Mouse (Mus musculus) lung, postnatal 36 days (tissue): Measurements from ENCODE around the gene Ppp5c.

Experiments used
- DNase-seq: peaks from one replicate; pipeline ENCODE4 v3.0.0; 2022; ENCODE audit warnings: mixed read lengths

Ppp5c gene

DNA sequence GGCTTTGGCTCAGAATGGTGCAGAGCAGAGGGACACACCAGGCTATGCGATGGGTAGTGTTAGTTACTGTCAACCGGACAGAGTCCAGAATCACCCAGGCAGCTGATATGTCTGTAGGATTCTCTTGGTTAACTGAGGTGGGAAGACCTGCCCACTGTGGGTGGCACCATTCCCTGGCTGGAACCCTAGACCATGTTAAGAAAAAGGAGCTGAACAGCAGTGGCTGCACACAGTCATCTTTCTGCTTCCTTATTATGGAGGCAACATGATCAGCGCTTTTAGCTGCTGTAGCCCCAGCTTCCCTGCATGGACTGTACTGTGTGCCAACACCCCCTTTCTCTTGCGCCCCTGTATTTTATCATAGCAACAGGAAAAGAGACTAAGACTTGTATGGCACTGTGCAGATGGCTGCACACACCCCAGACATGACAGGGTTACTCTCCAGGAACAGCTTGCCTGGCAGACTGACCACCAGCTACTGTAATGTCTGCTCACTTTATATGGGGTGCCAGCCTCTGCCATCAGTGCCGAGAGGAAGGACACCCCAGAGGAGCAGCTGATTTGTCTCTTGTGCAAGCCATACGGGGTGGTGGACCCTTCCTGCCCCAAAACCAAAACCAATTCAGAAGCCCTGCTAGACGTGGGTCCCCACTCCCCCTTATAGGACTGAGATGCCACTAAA, 15.7 kb downstream of the Ppp5c start:
- DNase-seq = no peak

DNA sequence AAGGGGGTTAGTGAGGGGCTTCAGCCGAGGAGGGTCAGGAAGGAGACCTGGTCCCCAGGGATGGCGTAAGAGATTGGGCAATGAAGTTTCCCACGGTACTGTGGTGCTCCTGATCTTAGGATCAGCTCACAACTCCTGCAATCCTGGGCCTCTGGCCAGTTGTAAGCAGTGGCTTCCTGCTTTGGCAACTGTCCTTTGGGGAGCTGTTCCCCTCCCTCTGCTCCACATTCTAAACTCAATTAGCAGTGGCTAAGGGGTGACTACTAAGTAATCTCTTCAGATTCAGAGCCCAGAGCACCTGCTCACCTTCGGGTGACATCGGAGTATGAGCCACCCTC, 17.7 kb downstream of the Ppp5c start:
- DNase-seq = peak; percentile 38

DNA sequence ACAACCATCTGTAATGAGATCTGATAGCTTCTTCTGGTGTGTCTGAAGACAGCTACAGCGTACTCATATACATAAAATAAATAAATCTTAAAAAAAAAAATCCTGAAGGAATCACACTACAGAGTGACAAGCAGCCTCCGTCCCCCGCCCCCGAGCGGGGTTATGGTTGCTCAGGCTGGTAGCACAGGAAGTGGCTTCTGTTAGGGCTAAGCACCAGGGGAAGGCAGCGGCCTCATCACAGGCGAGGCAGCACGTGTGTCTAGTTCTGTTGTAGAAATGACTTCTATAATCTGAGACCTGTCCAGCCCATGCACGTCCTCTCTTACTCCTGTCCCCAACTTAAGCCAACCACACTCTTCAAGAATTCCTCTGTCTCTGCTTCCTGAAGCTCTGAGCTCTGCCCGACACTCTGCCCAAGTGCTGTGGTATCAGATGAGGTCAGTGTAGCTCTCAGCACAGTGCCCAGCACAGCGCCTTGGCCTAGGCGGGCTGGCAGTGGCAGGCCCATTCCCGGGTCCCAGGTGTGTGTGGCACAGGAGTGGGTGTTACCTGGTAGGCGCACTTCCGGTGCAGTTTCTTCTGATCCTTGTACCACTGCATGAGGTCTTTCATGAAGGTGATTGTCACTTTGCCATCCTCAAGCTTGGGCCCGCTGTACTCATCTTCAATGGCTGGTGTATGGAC, 18.3 kb downstream of the Ppp5c start:
- no peak for DNase-seq

DNA sequence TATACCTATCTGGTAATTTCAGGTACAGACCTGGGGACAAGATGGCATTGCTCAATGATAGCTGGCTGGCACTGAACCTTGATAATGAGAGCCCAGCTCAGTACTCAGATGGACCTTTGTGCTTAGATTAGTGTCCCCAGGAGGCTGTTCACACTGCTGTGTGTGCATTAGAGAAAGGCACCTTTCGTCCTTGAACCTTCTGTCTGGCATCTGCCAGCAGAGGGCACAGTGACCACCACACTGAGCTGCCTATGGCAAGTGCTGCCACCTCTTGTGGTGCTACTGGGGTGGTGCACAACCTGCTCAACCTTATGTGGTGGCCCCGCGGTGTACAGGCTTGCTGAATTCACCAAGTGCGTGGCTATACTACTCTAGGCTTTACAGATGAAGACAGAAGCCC, 20.4 kb downstream of the Ppp5c start:
- peak; percentile 30 for DNase-seq

DNA sequence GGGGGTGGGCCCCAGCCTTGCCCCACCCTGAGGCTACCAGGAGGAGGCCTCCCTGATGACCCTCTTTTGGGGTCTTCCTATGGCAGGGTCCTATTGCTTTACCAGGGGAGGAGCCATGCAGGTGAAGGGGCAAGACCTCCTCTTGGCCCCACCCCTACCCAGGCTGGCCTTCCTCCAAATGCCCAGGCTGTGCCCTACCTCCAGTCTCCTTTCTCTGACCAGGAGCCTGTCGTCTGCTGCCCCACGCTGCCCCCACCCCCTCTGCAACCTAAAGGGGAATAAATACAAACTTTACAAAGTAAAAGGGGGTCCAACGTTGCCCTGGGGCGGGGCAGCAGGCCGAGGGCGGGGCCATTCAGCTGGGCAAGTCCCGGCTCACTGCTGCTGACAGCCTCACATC, 23.0 kb downstream of the Ppp5c start:
- DNase-seq = no peak

DNA sequence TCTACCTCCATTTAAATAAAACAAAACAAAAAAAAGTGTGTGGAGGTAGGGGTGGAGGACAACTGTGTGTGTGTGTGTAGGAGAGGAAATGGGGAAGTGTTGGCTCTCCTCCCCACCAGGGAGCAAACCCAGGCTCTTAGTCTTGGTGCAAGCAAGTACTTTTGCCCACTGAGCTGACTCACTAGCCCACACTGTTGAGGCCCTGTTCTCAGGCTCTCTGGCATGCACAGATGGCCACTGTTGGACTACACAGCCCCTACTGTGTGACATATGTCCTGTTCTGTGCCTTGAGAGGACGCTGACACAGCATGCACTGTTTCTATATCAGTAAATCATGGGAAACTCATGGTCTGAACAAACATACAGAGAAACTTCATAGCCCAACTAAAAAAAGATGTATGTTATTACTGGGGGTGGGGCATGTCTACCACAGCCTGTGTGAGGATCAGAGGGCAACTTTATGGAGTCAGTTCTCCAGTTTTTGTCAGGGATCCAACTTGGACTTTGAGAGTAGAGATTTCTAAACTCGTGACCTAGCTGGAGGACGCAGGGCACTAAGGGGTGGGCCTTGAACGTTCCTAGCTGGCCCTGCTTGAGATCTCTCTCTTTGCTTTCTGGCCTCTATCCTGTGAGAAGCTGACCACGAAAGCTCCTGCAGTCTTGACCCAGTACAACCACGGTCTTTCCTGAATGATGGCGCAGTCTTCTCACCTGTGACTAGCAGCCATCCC, 24.3 kb downstream of the Ppp5c start:
- DNase-seq = no peak

DNA sequence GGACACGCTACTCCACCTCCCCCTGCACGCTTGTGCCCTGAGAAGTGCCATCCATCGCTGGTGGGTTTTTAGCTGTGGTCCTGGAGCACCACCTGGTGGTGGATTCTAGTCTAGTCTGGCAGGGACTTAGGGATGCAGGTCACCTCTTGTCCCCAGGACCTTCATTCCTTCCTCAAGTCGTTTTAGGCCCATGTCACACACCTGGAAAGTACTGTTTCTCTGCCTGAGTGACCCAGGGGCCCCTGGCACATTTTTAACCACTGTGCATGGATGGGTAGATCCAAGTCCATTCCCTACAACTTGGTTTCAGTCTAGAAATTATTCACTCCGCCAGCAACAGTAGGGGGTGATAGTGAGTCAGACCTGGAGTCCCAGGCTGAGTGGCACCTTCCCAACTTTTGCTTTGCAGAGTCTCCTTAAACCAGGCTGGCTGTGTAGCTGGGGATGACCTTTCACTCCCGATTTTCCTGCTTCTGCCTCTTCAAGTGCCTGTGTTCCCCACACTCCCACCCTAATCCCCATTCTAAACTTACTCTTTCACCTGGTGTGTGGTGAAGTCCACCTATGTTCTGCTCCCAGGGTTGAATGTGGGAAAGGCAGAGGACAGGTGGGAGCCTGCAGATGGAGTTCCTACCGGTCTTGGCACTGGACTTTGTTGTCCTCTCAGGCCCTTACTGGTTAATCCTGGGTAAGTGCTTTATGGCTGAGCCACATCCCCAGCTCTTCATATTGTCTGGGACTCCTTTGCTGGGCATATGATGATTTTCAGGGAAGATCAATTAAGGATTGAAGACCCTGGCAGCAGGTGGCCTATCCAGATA, 25.1 kb downstream of the Ppp5c start:
- DNase-seq = peak; percentile 90

DNA sequence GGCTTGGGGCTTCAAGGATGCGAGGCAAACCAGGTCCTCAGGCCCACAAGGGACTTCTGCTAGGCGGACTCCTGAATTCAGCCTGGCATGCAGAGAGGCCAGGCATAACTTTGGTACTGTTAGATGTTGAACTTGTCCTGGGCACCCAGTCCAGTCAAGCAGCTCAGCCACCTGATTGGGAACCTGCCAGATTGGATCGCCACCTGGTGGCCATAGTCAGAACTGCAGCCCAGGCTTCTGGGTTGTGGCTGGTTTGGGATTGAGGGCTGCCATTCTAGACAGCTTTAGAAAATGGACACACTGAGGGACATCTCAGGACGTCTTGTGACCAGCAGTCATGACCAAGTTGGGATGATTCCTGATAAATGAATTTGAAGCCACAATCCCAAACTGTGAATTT, 28.1 kb downstream of the Ppp5c start:
- DNase-seq = peak; percentile 92

DNA sequence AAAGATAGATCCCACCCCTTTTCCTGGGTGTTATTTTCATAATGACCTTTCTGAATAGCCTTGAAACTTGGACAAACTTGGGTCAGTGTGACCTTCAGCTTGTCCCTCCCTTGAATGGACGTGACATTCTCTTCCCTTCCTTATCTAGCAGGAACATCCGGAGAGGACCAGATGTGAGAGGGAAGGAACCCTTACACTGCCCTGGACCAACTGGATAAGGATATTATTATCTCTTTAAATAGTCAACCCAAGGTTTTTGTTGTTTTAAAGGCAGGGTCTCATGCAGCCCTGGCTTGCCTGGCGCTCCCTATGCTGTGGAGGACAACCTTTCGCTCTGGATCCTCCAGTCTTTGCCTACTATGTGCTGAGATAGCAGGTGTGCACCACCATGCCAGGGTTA, 28.5 kb downstream of the Ppp5c start:
- no peak for DNase-seq

DNA sequence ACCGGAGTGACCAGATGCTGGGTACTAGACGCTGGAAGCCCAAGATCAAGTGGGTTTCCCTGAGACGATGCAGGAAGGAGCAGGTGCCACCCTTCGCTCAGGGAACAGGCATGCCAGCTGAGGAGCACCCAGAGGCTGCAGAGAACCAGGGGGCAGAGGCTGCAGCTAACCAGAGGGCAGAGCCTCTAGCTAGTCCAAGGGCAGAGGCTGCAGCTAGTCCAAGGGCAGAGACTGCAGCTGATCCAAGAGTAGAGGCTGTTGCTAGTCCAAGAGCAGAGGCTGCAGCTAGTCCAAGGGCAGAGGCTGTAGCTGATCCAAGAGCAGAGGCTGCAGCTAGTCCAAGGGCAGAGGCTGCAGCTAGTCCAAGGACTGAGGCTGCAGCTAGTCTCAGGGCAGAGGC, 32.4 kb downstream of the Ppp5c start:
- no peak for DNase-seq

DNA sequence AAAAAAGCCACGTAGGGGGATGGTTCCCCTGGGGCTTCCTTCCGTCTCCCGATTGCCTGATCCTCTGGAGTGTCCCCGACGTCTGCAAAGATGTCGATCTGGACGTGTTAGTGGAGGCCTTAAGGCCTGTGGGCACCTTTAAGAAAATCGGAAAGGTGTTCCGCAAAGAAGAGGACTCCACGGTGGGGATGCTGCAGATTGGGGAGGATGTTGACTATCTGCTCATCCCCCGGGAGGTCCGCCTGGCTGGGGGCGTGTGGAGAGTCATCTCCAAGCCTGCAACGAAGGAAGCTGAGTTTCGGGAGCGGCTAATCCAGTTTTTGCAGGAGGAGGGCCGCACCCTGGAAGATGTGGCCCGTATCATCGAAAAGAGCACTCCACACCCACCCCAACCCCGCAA, 33.3 kb downstream of the Ppp5c start:
- DNase-seq = no peak

DNA sequence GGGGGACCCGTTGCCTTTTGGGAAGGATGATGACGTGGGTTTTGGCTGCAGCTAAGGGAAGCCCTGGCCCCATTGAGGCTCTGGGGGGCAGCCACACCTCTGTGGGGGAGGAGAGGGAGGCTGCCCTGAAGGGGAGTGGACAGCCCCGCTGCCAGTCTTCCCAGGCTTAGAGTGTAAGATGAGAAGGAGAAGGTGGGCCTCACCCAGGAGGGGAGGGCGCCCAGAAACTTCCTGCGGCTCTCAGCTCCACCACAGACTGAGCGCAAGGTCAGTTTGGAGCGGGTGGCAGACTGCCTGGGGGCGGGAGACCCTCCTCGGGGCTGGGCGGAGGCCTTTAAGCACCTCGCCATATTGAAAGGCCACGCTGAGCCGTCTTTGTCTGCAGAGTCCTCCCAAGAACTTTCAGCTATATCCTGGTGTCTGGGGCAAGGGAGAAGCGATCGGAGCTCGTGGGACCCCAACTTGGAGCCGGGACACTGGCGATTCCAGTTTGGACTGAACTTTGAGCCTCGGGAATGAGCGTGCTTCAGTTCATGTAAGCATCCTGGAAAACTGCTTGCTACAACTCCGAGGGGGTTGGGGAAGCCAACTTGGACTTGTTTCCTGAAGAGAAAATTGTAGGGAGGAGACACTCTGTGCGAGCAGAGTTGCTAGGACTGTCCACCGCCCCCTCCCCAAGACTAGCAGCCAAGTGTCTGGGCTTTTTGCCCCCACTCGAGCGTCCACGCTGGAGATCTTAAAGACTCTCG, 33.9 kb downstream of the Ppp5c start:
- DNase-seq = peak; percentile 86

DNA sequence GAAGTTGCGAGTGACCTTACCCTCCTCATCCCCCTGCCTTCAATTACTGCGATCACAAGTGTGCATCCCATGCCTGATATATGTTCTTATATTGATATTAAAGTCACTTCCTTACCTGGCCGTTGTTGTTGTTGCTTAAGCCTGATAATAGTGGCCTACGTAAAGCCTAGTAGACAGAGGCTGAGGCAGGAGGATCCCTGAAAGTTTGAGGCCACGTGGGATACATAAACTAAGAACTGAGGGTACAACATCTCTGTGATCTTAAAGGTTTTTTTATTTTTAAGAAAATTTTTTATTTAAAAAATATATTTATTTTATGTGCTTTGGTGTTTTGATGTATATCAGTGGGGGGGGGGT, 35.3 kb downstream of the Ppp5c start, which contains the start of gene Ccdc8:
Gene Ccdc8, plus strand, starts transcription at position 258 of the 357 bp plus-strand sequence.
- DNase-seq = no peak

DNA sequence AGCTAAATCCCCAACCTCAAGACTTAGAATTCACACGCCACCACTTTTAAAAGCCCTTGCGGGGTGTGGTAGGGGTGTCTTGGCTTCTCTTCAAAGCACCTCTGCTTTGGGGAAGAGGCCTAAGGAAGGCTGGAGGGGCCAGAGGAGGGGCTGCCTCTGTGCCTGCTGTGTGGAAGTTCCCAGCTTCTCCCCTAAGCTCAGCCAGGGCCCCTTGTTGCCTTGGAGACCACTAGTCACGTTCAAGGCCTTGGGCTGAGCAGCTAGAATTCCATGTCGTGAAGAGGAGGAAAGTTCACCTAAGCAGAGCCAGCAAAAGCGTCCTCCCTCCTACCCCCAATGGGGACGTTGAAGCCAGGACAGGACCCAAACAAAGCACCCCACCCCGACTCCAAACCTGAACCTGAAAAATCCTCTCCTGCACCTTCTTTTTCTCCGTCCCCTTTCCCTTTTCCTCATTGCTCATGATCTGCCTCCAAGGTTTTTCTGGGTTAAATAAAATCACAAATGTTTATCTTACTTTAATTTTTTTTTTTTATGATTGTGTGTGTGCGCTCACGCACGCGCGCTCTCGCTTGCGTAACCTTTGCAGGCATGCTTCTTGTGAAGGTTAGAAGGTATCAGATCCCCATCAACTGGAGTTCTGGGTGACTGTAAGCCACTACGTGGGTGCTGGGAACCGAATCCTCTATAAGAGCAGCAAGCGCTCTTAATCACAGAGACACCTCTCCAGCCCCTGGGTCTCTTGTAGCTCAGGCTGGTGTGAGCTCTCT, 35.9 kb downstream of the Ppp5c start:
- DNase-seq = no peak

DNA sequence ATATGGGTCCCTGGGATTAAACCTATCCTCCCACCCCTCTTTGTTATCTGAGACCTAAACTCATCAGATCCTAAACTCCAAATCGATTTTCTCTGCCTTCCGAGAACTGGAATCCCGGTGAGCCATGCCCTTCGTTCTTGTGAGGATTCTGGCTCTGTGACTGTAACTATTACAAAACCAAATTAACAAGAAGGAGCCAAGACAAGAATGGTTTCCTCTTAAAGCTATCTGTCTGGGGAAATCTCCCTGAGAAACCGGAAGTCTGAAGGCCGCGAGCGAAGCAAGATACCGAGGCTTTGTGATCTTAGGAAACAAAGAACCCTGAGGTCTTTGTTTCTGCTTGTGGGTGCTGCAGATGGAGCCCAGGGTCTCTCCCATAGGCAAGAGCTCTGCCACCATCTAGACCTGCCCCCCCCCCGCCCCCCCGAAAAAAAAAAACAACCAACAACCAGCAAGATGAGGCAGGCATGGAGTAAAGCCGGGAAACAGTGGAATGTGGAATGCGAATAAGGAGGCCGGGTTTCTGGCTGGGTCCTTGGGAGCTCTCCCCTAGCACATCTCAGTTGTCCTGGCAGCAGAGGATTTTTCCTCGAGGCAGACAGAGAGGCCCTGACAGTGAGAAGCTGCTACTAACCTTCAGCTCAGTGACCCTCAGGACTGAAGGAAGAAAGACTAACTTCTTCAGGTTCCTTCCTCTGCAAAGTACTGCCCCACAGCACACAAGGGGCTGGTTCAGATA, 37.5 kb downstream of the Ppp5c start:
- peak; percentile 39 for DNase-seq

DNA sequence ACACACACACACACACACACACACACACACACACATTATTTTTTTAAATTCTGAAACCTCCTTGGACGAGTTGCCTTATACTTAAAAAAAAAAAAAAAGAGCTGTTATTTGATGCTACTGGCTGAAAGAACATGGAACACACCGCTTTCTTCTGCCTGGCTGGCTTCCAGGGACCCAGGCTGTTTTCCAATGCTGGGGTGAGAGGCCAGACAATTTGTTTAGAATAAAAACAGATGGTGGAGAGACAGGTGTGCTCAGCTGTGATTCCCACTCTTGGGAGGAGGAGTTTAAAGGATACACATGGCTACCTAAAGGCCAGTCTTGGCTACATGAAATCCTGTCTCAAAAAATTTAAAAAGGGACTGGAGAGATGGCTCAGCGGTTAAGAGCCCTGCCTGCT, 39.3 kb downstream of the Ppp5c start:
- DNase-seq = peak; percentile 71

DNA sequence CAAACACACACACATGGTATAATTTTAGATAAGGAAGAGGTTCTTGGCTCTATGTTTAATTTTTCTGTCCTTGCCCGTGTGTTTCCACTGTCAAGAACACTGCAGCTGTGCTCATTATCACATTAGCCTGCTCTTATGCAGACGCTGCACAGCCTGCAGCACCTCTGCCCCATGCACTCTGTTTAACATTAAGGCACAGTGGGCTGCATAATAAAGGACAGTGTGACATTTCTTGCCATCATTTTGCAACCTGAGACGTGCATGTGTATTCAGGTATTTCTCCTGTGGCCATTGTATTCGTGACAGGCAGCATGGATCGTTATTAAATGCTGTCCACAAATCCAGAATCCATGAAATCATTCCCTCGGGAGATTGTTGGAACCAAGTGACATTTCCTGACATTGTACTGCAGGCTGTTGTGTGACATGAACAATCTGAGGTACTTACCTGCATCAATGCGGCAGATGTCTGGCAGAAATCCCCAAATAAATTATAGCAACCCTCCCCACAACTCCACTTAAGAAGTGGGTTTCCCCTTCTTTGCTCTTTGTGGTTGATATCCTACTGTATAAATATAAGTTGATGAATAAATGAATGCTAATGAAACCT, 40.1 kb downstream of the Ppp5c start:
- no peak for DNase-seq

DNA sequence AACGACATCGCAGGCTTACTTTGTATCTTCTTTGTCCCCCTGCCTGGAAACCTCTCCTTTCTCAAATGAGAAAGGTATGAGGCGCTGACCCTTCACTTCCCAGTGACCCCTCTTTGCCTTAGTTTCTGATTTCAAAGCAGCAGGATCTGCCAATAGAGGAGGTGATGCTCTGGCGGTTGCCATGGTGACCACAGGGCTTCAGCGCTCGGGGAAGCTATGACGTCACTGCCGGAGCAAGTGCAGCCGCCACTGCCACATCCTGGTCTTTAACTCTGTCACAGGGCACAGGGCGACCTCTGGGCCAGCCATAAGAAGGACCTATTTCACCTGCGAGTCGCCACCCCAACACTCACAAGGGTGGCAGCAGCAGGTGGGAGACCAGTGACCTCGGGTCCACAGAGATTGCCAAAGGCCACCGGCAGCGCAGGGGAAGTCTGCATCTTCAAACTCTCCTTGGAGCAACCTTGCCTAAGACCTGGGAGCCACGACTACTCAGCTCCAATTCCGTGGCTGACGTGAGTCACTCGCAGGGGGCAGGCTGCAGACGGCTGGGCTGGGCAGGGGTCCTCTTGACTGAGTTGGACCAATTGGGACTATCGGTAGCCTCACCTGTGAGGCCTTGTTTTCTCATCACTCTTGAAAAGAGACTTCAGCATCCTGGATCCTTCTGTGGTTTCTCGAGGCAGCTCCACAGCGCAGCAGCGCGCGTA, 44.7 kb downstream of the Ppp5c start, which contains the start of gene Gm42372:
Gene Gm42372, plus strand, starts transcription at position 228 of the 710 bp plus-strand sequence.
- DNase-seq = peak; percentile 61

DNA sequence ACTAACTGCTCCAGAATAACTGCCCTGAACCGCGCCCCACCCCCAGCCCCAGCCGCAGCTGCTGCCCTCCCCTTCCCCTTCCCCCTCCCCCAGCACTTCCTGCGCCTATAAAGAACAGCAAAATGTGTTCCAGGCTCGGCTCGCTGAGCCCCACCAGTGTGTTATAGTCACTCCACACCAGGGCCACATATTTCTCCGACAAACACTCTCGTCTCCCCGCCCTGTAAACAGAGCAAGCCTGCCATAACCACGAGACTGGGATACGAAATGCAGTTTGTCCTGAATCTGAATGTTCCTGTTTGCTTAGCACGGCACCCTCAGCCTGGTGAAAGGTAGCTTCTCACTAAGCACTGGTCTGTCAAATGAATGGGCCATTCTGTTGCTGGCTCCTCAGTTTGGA, 47.4 kb downstream of the Ppp5c start:
- DNase-seq = peak; percentile 61

DNA sequence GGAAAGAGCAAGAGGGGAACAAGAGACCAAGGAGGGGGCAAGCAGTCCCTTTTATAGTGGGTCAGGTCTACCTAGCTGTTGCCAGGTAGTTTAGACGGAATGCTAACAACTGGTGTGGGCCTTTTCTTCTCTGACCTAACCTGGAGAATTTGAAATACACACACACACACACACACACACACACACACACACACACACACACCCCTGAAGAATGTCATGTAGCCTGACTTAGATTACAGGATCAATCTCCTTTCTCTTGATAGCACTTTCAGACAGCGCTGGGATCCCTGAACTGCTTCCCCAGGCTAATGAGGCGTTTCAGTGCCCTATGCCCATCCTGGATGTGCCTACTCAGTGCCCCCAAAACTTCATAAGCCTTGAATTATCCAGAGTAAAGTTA, 49.1 kb downstream of the Ppp5c start:
- DNase-seq = no peak
